Mouse (Mus musculus): ENCODE data around the gene Kcnj3. TPM values are rescaled to one million over a fixed set of nuclear protein-coding genes. Genes with fewer than 3 reads are reported as not detected.

Kcnj3 gene
- polyA plus RNA-seq (2012; rRNA removed; ENCODE audit: low replicate concordance) = 0.72 TPM in 1 of 2 replicates, not detected in the other

DNA sequence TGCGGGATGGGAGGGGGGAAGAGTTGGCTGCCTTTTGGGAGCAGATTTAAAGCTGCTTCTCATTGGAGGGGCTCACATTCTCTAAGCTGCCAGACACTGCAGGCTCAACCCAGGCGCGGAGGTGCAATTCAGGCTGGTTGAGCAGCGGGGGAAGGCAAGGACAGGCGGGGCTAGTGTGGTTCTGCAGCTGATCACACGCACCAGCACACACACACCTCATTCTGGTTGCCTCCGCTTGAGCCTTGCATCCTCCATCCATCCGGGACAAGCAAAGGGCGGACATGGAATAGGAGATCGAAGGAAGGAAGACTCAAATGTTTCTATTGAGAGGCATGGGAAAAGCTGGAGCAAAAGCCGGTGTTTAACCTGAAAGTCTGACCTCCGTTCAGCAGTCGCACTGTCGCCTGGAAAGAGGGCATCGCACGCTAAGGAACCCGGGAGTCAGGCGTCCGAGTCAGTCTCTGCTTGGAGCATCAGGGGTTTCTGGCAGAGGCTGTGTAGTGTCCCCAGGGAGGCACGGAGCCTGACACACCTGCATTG is at the start of gene Kcnj3:
Gene Kcnj3 (plus strand): TSS at position 250 of the 540 bp plus-strand sequence.

Data from subcutaneous adipose tissue, adult 2 months (tissue).